Mouse (Mus musculus): ENCODE measurements at regions not wholly inside any gene's neighbourhood (a gene's known extent, or its start where the extent isn't known, plus 50 kb on each side); places are given as distances from the start of the nearest gene placed in this dataset.
A peak's percentile ranks its signal among the peaks of the same experiment; 100 is the strongest.

GRCm38 (mm10) chr1:47094498-47094897 lies 201.8 kb upstream of the Slc39a10 start:
- no peak for DNase-seq (ENCODE audit: low spot score in 2 of 2)

- no peak for DNase-seq (ENCODE audit: low spot score in 2 of 2)
Measured at GRCm38 (mm10) chr1:47093289-47093947, 200.8 kb upstream of the Slc39a10 start.

- DNase-seq (ENCODE audit: low spot score in 2 of 2): no peak
Measured at GRCm38 (mm10) chr1:47076423-47076822, 183.8 kb upstream of the Slc39a10 start.

GRCm38 (mm10) chr1:47058149-47058548 lies 165.5 kb upstream of the Slc39a10 start:
- DNase-seq (ENCODE audit: low spot score in 2 of 2): no peak

- DNase-seq (ENCODE audit: low spot score in 2 of 2): no peak
Measured at GRCm38 (mm10) chr1:47057344-47057743, 164.7 kb upstream of the Slc39a10 start.

GRCm38 (mm10) chr1:47051109-47051508 lies 158.5 kb upstream of the Slc39a10 start:
- no peak for DNase-seq (ENCODE audit: low spot score in 2 of 2)

GRCm38 (mm10) chr1:47050492-47050891 lies 157.8 kb upstream of the Slc39a10 start:
- no peak for DNase-seq (ENCODE audit: low spot score in 2 of 2)

- DNase-seq (ENCODE audit: low spot score in 2 of 2): no peak
Measured at GRCm38 (mm10) chr1:47037576-47037975, 144.9 kb upstream of the Slc39a10 start.

- no peak for DNase-seq (ENCODE audit: low spot score in 2 of 2)
Measured at GRCm38 (mm10) chr1:47019356-47019755, 126.7 kb upstream of the Slc39a10 start.

GRCm38 (mm10) chr1:47014526-47014925 lies 121.9 kb upstream of the Slc39a10 start:
- no peak for DNase-seq (ENCODE audit: low spot score in 2 of 2)

GRCm38 (mm10) chr1:47003746-47004145 lies 111.1 kb upstream of the Slc39a10 start:
- DNase-seq (ENCODE audit: low spot score in 2 of 2): no peak

GRCm38 (mm10) chr1:46999337-46999736 lies 106.7 kb upstream of the Slc39a10 start:
- no peak for DNase-seq (ENCODE audit: low spot score in 2 of 2)

GRCm38 (mm10) chr1:46985978-46986377 lies 93.3 kb upstream of the Slc39a10 start:
- DNase-seq (ENCODE audit: low spot score in 2 of 2): no peak

GRCm38 (mm10) chr1:46983093-46983492 lies 90.4 kb upstream of the Slc39a10 start:
- no peak for DNase-seq (ENCODE audit: low spot score in 2 of 2)

GRCm38 (mm10) chr1:46970470-46970869 lies 77.8 kb upstream of the Slc39a10 start:
- DNase-seq (ENCODE audit: low spot score in 2 of 2): peak; percentile 38 to 69

- no peak for DNase-seq (ENCODE audit: low spot score in 2 of 2)
Measured at GRCm38 (mm10) chr1:46968361-46968760, 75.7 kb upstream of the Slc39a10 start.

- DNase-seq (ENCODE audit: low spot score in 2 of 2): no peak
Measured at GRCm38 (mm10) chr1:46966917-46967266, 74.2 kb upstream of the Slc39a10 start.

GRCm38 (mm10) chr1:46965996-46966916 lies 73.6 kb upstream of the Slc39a10 start:
- DNase-seq (ENCODE audit: low spot score in 2 of 2): no peak

GRCm38 (mm10) chr1:46963973-46964727 lies 71.5 kb upstream of the Slc39a10 start:
- no peak for DNase-seq (ENCODE audit: low spot score in 2 of 2)
